Mouse (Mus musculus) layer of hippocampus, adult 18-20 months (tissue): ENCODE measurements around the gene Ranbp3. TPM values are rescaled to one million over a fixed set of nuclear protein-coding genes. Genes with fewer than 3 reads are reported as not detected.

Experiments used
- total RNA-seq, 2 experiments: library from RNA; stranded (reverse); gene quantifications; 2 replicates each; pipeline ENCODE4 v1.2.3; 2021

The Ranbp3 gene
- total RNA-seq, 2 experiments from 2014 or later = 87.2 to 89.0 TPM

Other genes with a start within 250 kb of the Ranbp3 start
- gene Ptprs, start 196.8 kb upstream of the Ranbp3 start, total RNA-seq = 100 to 1,000 TPM; 608 to 624 TPM
- not detected for gene Znrf4, start 160.9 kb upstream of the Ranbp3 start, total RNA-seq
- gene Gm20219, start 118.9 kb upstream of the Ranbp3 start, total RNA-seq = 1 to 10 TPM; 2.6 to 4.0 TPM
- 100 to 1,000 TPM; 116 to 133 TPM for gene Safb2, start 88.7 kb upstream of the Ranbp3 start, total RNA-seq
- gene Safb, start 88.5 kb upstream of the Ranbp3 start, total RNA-seq = 100 to 1,000 TPM; 162 to 163 TPM
- gene 2410015M20Rik, start 63.5 kb upstream of the Ranbp3 start, total RNA-seq = 100 to 1,000 TPM; 143 to 147 TPM
- gene Rpl36, start 59.9 kb upstream of the Ranbp3 start, total RNA-seq = 100 to 1,000 TPM; 414 to 418 TPM
- 10 to 100 TPM; 60.1 to 61.6 TPM for gene Lonp1, start 46.4 kb upstream of the Ranbp3 start, total RNA-seq
- 1 to 10 TPM; 1.1 to 1.3 TPM for gene Catsperd, start 45.2 kb upstream of the Ranbp3 start, total RNA-seq
- 100 to 1,000 TPM; 213 to 228 TPM for gene Ndufa11, start 44.5 kb downstream of the Ranbp3 start, total RNA-seq
- gene Vmac, start 44.7 kb downstream of the Ranbp3 start, total RNA-seq = 10 to 100 TPM in 1 of 2 experiments, 1 to 10 TPM in 1; 9.6 to 10.2 TPM
- gene Nrtn, start 84.2 kb downstream of the Ranbp3 start, total RNA-seq = 1 to 10 TPM; 1.6 to 3.4 TPM
- gene Dus3l, start 91.5 kb downstream of the Ranbp3 start, total RNA-seq = 10 to 100 TPM; 63.4 to 68.8 TPM
- gene Prr22, start 97.0 kb downstream of the Ranbp3 start, total RNA-seq = 1 to 10 TPM in 1 of 2 experiments, under 1 TPM in 1; 0.99 to 1.2 TPM
- 1 to 10 TPM; 4.8 to 5.7 TPM for gene Rfx2, start 157.7 kb downstream of the Ranbp3 start, total RNA-seq
- gene Acsbg2, start 201.2 kb downstream of the Ranbp3 start, total RNA-seq = not detected
- gene 1700061G19Rik, start 202.2 kb downstream of the Ranbp3 start, total RNA-seq = under 1 TPM in 1 of 2 experiments, not detected in 1; 0.15 TPM